Mouse (Mus musculus): ENCODE results near the gene Btbd2. TPM values are rescaled to one million over a fixed set of nuclear protein-coding genes. Genes with fewer than 3 reads are reported as not detected.
"Not testable (repeated sequence)": the region's sequence is repeated elsewhere in the genome, so short reads cannot be mapped to it uniquely, and the experiment has no call there.

The Btbd2 gene
- total RNA-seq, 2 experiments from 2014 or later: 84.4 to 90.6 TPM

GRCm38 (mm10) chr10:80611024-80611423, 45.8 kb downstream of the Btbd2 start:
- DNase-seq (ENCODE audit: low spot score in 2 of 2): peak; percentile 40 to 54

- no peak for DNase-seq (ENCODE audit: low spot score in 2 of 2)
Measured at GRCm38 (mm10) chr10:80610116-80610785, 46.6 kb downstream of the Btbd2 start.

- no peak for DNase-seq (ENCODE audit: low spot score in 2 of 2)
Measured at GRCm38 (mm10) chr10:80609269-80609924, 47.5 kb downstream of the Btbd2 start.

GRCm38 (mm10) chr10:80608435-80608834, 48.4 kb downstream of the Btbd2 start:
- DNase-seq (ENCODE audit: low spot score in 2 of 2): no peak

GRCm38 (mm10) chr10:80606737-80607350, 50.0 kb downstream of the Btbd2 start:
- no peak for DNase-seq (ENCODE audit: low spot score in 2 of 2)

- DNase-seq (ENCODE audit: low spot score in 2 of 2): peak; percentile 4 to 21
Measured at GRCm38 (mm10) chr10:80606306-80606705, 50.6 kb downstream of the Btbd2 start.

GRCm38 (mm10) chr10:80605721-80606120, 51.1 kb downstream of the Btbd2 start, which contains the start of gene Gm49322:
Gene Gm49322, plus strand, starts transcription at chr10:80606021.
- DNase-seq (ENCODE audit: low spot score in 2 of 2): not testable (repeated sequence)

- DNase-seq (ENCODE audit: low spot score in 2 of 2): no peak
Measured at GRCm38 (mm10) chr10:80604988-80605387, 51.9 kb downstream of the Btbd2 start.

- peak in 1 of 2 experiments; percentile 14 for DNase-seq (ENCODE audit: low spot score in 2 of 2)
Measured at GRCm38 (mm10) chr10:80604001-80604509, 52.8 kb downstream of the Btbd2 start.

- DNase-seq (ENCODE audit: low spot score in 2 of 2): no peak
Measured at GRCm38 (mm10) chr10:80603364-80603763, 53.5 kb downstream of the Btbd2 start.

GRCm38 (mm10) chr10:80602698-80603325, 54.1 kb downstream of the Btbd2 start, which contains the start of the genes Scamp4 and Adat3:
Gene Scamp4, plus strand, starts transcription at chr10:80602872.
Gene Adat3, plus strand, starts transcription at chr10:80602880.
- peak; percentile 95 to 97 for DNase-seq (ENCODE audit: low spot score in 2 of 2)

GRCm38 (mm10) chr10:80596318-80596717, 60.6 kb downstream of the Btbd2 start:
- no peak for DNase-seq (ENCODE audit: low spot score in 2 of 2)

Small RNAs within 50 kb of the gene (microRNA-seq; reads per million reads assigned to microRNA genes)
- 2.0 to 2.2 reads per million in 2 experiments for gene Mir6912

Other genes with a start within 250 kb of the Btbd2 start
- 10 to 100 TPM; 36.1 to 42.9 TPM for gene Tcf3, start 223.4 kb downstream of the Btbd2 start, total RNA-seq (2021)
- under 1 TPM; 0.07 TPM for gene Onecut3, start 162.2 kb downstream of the Btbd2 start, total RNA-seq (2021)
- gene Atp8b3, start 117.9 kb downstream of the Btbd2 start, total RNA-seq (2021): under 1 TPM; 0.21 to 0.38 TPM
- gene Rexo1, start 95.5 kb downstream of the Btbd2 start, total RNA-seq (2021): 10 to 100 TPM; 49.5 to 53.9 TPM
- 10 to 100 TPM; 41.8 to 43.6 TPM for gene Klf16, start 79.8 kb downstream of the Btbd2 start, total RNA-seq (2021)
- 100 to 1,000 TPM; 179 to 191 TPM for gene Abhd17a, start 66.7 kb downstream of the Btbd2 start, total RNA-seq (2021)
- 10 to 100 TPM; 34.9 to 42.9 TPM for gene Scamp4, start 54.2 kb downstream of the Btbd2 start, total RNA-seq (2021)
- 1 to 10 TPM; 2.1 to 4.5 TPM for gene Adat3, start 54.2 kb downstream of the Btbd2 start, total RNA-seq (2021)
- gene Gm49322, start 51.0 kb downstream of the Btbd2 start, total RNA-seq (2021): 1 to 10 TPM; 2.6 to 3.0 TPM
- 100 to 1,000 TPM; 146 to 157 TPM for gene Csnk1g2, start 34.2 kb downstream of the Btbd2 start, total RNA-seq (2021)
- 10 to 100 TPM; 48.5 to 53.2 TPM for gene Mknk2, start 21.0 kb upstream of the Btbd2 start, total RNA-seq (2021)
- 10 to 100 TPM; 21.2 to 22.5 TPM for gene Mob3a, start 44.9 kb upstream of the Btbd2 start, total RNA-seq (2021)
- gene Izumo4, start 45.1 kb upstream of the Btbd2 start, total RNA-seq (2021): 10 to 100 TPM; 51.0 to 69.9 TPM
- gene Ap3d1, start 85.2 kb upstream of the Btbd2 start, total RNA-seq (2021): 100 to 1,000 TPM; 135 to 139 TPM
- 10 to 100 TPM; 61.0 to 67.4 TPM for gene Dot1l, start 98.1 kb upstream of the Btbd2 start, total RNA-seq (2021)
- 10 to 100 TPM; 42.9 to 45.3 TPM for gene Sf3a2, start 141.1 kb upstream of the Btbd2 start, total RNA-seq (2021)
- gene Plekhj1, start 141.6 kb upstream of the Btbd2 start, total RNA-seq (2021): 10 to 100 TPM; 61.9 to 72.8 TPM
- 1 to 10 TPM; 2.1 to 2.5 TPM for gene Amh, start 148.2 kb upstream of the Btbd2 start, total RNA-seq (2021)
- 1 to 10 TPM; 1.4 TPM for gene Jsrp1, start 156.4 kb upstream of the Btbd2 start, total RNA-seq (2021)
- gene Oaz1, start 169.6 kb upstream of the Btbd2 start, total RNA-seq (2021): 100 to 1,000 TPM; 399 to 419 TPM
- gene Lingo3, start 187.0 kb upstream of the Btbd2 start, total RNA-seq (2021): 10 to 100 TPM; 20.4 to 25.9 TPM
- 10 to 100 TPM; 52.3 to 54.0 TPM for gene Lsm7, start 198.1 kb upstream of the Btbd2 start, total RNA-seq (2021)
- 10 to 100 TPM; 80.4 to 97.8 TPM for gene Sppl2b, start 198.2 kb upstream of the Btbd2 start, total RNA-seq (2021)
- under 1 TPM; 0.11 to 0.16 TPM for gene Tmprss9, start 214.8 kb upstream of the Btbd2 start, total RNA-seq (2021)
- gene Timm13, start 243.9 kb upstream of the Btbd2 start, total RNA-seq (2021): 100 to 1,000 TPM; 157 to 172 TPM

Data from layer of hippocampus, postnatal 10 days (tissue).